13 mouse cellular contexts compared by ENCODE assay signal in genomic region chr3:152350966-152351365, GRCm38 (mm10).
"Had no signal": no experiment of that assay in that cellular context is flagged by ENCODE, and none has a peak within 500 bp of the region (broad histone marks: within the 10 kb centered on the region; RNA-seq: fewer than 3 reads in every experiment).

No protein-coding gene starts in this region.

- H3K27ac ChIP-seq: hindbrain, embryonic 15.5 days; left cerebral cortex, adult 2 months; limb, embryonic 12.5 days; liver, embryonic 14.5 days; macrophage; midbrain, embryonic 10.5 days; neural tube, embryonic 13.5 days had no signal

- H3K36me3 ChIP-seq: hindbrain, embryonic 15.5 days; neural tube, embryonic 13.5 days had no signal

- ATAC-seq: inflammation-experienced regulatory T-cells, adult 6 months; midbrain, embryonic 16.5 days had no signal

- H3K9me3 ChIP-seq: hindbrain, embryonic 15.5 days; limb, embryonic 12.5 days; midbrain, embryonic 10.5 days; neural tube, embryonic 13.5 days had no signal

- DNase-seq: kidney, adult 8-10 months; kidney, postnatal 25 days; right cerebral cortex, postnatal 14 days; thymus, postnatal 36 days had no signal

- H3K27me3 ChIP-seq: hindbrain, embryonic 15.5 days; limb, embryonic 12.5 days; neural tube, embryonic 13.5 days had no signal

- H3K4me3 ChIP-seq: hindbrain, embryonic 15.5 days; left cerebral cortex, adult 2 months; limb, embryonic 12.5 days; midbrain, embryonic 10.5 days; neural tube, embryonic 13.5 days had no signal

- H3K9ac ChIP-seq: hindbrain, embryonic 15.5 days; liver, embryonic 14.5 days had no signal

- H3K4me2 ChIP-seq: hindbrain, embryonic 15.5 days; limb, embryonic 12.5 days; neural tube, embryonic 13.5 days had no signal
